In the genomic region with DNA sequence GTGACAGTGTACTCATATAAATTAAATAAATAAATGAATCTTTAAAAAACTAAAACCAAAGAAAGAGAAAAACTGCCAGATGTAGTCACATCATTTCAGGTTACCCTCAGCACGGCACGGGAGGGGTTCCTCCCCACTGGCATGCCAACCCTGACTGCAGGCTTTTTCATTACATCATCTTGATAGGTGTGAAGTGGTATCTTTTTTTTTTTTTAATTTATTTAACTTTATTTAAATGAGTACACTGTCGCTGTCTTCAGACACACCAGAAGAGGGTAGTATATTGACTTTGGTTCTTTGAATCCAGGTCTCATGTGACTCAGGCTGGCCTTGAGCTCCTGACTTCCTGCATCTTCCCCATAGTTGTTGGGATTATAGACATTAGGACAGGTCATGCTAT, we compare ENCODE assay signal across 22 mouse cellular contexts. TPM values are rescaled to one million over a fixed set of nuclear protein-coding genes. Genes with fewer than 3 reads are reported as not detected.
DNase-seq lines count a peak whose midpoint lies in the region; ATAC-seq and TF ChIP-seq lines count a peak whose summit lies in the region.
"Had no signal": no experiment of that assay in that cellular context is flagged by ENCODE, and none has a peak within 500 bp of the region (broad histone marks: within the 10 kb centered on the region; RNA-seq: fewer than 3 reads in every experiment).

No protein-coding gene starts in this region.

- 75% methylated on average over 3 of the region's 3 CpGs for WGBS in bone marrow, adult 2 months
- 75% methylated on average over 3 of the region's 3 CpGs for WGBS in liver, embryonic 15.5 days (ENCODE audit: insufficient replicate concordance)
- 87% methylated on average over 3 of the region's 3 CpGs for WGBS in hindbrain, embryonic 14.5 days

- DNase-seq in ES-E14 (ENCODE audit: low read depth, low spot score) = no peak
- DNase-seq in lung, postnatal 4 days = no peak
- DNase-seq in hindbrain, embryonic 14.5 days (ENCODE audit: low spot score) = no peak
- no peak for DNase-seq in cerebellum, postnatal 25 days
- DNase-seq: adrenal gland, adult 8-10 months; adrenal gland, postnatal 36 days; cerebellum, adult 11 months; cerebellum, adult 8-10 months; cerebellum, postnatal 14 days; forebrain, postnatal 0 days; heart, adult 18-20 months had no signal

- peaks cover 94% of the 10 kb centered on the region for H3K4me1 ChIP-seq in erythroblast, embryonic 14.5 days (ENCODE audit: control insufficient read depth)
- peaks cover 0 to 4% of the 10 kb centered on the region in 2 experiments; a peak in 2 of 4 replicates for H3K4me1 ChIP-seq in ES-E14 (ENCODE audit: control insufficient read depth in 2 of 2, insufficient read depth in 2 of 2, low read length in 2 of 2, poor library complexity in 1 of 2)
- peaks cover 11% of the 10 kb centered on the region for H3K4me1 ChIP-seq in bone marrow, adult 2 months (ENCODE audit: control insufficient read depth, insufficient read depth, low read length)
- peaks cover 96% of the 10 kb centered on the region for H3K4me1 ChIP-seq in liver, embryonic 15.5 days (replicated peaks)
- no peaks in the 10 kb centered on the region for H3K4me1 ChIP-seq in hindbrain, embryonic 14.5 days (replicated peaks; ENCODE audit: control insufficient read depth, insufficient read depth, low read length)
- H3K4me1 ChIP-seq: embryonic facial prominence, embryonic 12.5 days; forebrain, embryonic 13.5 days; heart, embryonic 15.5 days had no signal

- peaks cover 100% of the 10 kb centered on the region for H3K36me3 ChIP-seq in erythroblast, embryonic 14.5 days (ENCODE audit: control insufficient read depth)
- peaks cover 3% of the 10 kb centered on the region; the same call in 1 of the 2 replicates for H3K36me3 ChIP-seq in ES-E14 (ENCODE audit: control insufficient read depth, insufficient read depth, low read length, poor library complexity, severe bottlenecking)
- peaks cover 96% of the 10 kb centered on the region for H3K36me3 ChIP-seq in liver, embryonic 15.5 days (replicated peaks)
- no peaks in the 10 kb centered on the region for H3K36me3 ChIP-seq in hindbrain, embryonic 14.5 days (replicated peaks; ENCODE audit: control insufficient read depth, insufficient read depth)
- H3K36me3 ChIP-seq: embryonic facial prominence, embryonic 12.5 days; heart, embryonic 10.5 days; heart, embryonic 15.5 days had no signal

- no peak for ATAC-seq in erythroblast, adult 5-6 weeks (replicated peaks; ENCODE audit: low FRiP score, poor library complexity, severe bottlenecking)
- no peak for ATAC-seq in liver, embryonic 15.5 days (ENCODE audit: insufficient read depth)
- ATAC-seq in hindbrain, embryonic 14.5 days (ENCODE audit: low FRiP score) = no peak
- ATAC-seq: CD4-positive, CD25-positive, alpha-beta regulatory T cell, adult 4 months; forebrain, embryonic 13.5 days; forebrain, postnatal 0 days; hindbrain, embryonic 16.5 days had no signal

- TF ChIP-seq POLR2A in bone marrow, adult 2 months (IDR thresholded peaks at IDR 0.05; ENCODE audit: borderline replicate concordance, control insufficient read depth, low read depth, low read length) = no peak

- H3K9me3 ChIP-seq in erythroblast, embryonic 14.5 days (ENCODE audit: control insufficient read depth, low read length) = no peaks in the 10 kb centered on the region
- H3K9me3 ChIP-seq in ES-E14 (ENCODE audit: control insufficient read depth, insufficient read depth, low read depth, low read length) = no peaks in the 10 kb centered on the region
- no peaks in the 10 kb centered on the region for H3K9me3 ChIP-seq in liver, embryonic 15.5 days (replicated peaks)
- no peaks in the 10 kb centered on the region for H3K9me3 ChIP-seq in hindbrain, embryonic 14.5 days (ENCODE audit: control insufficient read depth, low read length)
- H3K9me3 ChIP-seq: embryonic facial prominence, embryonic 12.5 days; forebrain, embryonic 13.5 days; heart, embryonic 10.5 days; heart, embryonic 15.5 days had no signal

- no peak overlapping the region for H3K27ac ChIP-seq in ES-E14 (ENCODE audit: insufficient read depth, low read depth, low read length, poor library complexity, severe bottlenecking)
- peak overlapping the region; percentile 23; the same call in 1 of the 2 replicates for H3K27ac ChIP-seq in bone marrow, adult 2 months (ENCODE audit: control insufficient read depth, insufficient read depth, low read depth, low read length, poor library complexity)
- peak overlapping the region; percentile 86 for H3K27ac ChIP-seq in liver, embryonic 15.5 days (replicated peaks)
- no peak overlapping the region for H3K27ac ChIP-seq in hindbrain, embryonic 14.5 days
- H3K27ac ChIP-seq: embryonic facial prominence, embryonic 12.5 days; forebrain, embryonic 13.5 days; heart, embryonic 10.5 days; heart, embryonic 15.5 days had no signal

- no peak overlapping the region; the same call in 1 of the 2 replicates for H3K4me2 ChIP-seq in liver, embryonic 15.5 days
- no peak overlapping the region for H3K4me2 ChIP-seq in hindbrain, embryonic 14.5 days (replicated peaks)
- H3K4me2 ChIP-seq: embryonic facial prominence, embryonic 12.5 days; forebrain, embryonic 13.5 days; heart, embryonic 15.5 days had no signal

- no peak overlapping the region for H3K9ac ChIP-seq in ES-E14 (ENCODE audit: insufficient read depth, low read depth, low read length, poor library complexity, severe bottlenecking)
- H3K9ac ChIP-seq in liver, embryonic 15.5 days = no peak overlapping the region
- H3K9ac ChIP-seq in hindbrain, embryonic 14.5 days = no peak overlapping the region
- H3K9ac ChIP-seq: embryonic facial prominence, embryonic 12.5 days; forebrain, embryonic 13.5 days; forebrain, postnatal 0 days; heart, embryonic 15.5 days had no signal

- TF ChIP-seq CTCF in bone marrow, adult 2 months (IDR thresholded peaks at IDR 0.05; ENCODE audit: control insufficient read depth, insufficient read depth, low read length) = no peak

- H3K4me3 ChIP-seq in erythroblast, embryonic 14.5 days (replicated peaks) = peak overlapping the region; percentile 28
- no peak overlapping the region for H3K4me3 ChIP-seq in ES-E14 (ENCODE audit: insufficient read depth in 1 of 2, low read depth in 1 of 2, low read length in 2 of 2, poor library complexity in 1 of 2, severe bottlenecking in 1 of 2)
- no peak overlapping the region for H3K4me3 ChIP-seq in bone marrow, adult 2 months (replicated peaks; ENCODE audit: control insufficient read depth, low read depth, low read length)
- H3K4me3 ChIP-seq in liver, embryonic 15.5 days (replicated peaks) = 0 out of 2 replicates have a peak overlapping the region, but pooled peaks have one; percentile 35
- no peak overlapping the region for H3K4me3 ChIP-seq in hindbrain, embryonic 14.5 days (replicated peaks; ENCODE audit: low read length)
- H3K4me3 ChIP-seq: embryonic facial prominence, embryonic 12.5 days; forebrain, embryonic 13.5 days; heart, embryonic 10.5 days; heart, embryonic 15.5 days had no signal

- no peaks in the 10 kb centered on the region for H3K27me3 ChIP-seq in erythroblast, embryonic 14.5 days (ENCODE audit: control insufficient read depth)
- no peaks in the 10 kb centered on the region for H3K27me3 ChIP-seq in liver, embryonic 15.5 days
- H3K27me3 ChIP-seq in hindbrain, embryonic 14.5 days (ENCODE audit: control insufficient read depth, insufficient read depth, low read length) = no peaks in the 10 kb centered on the region
- H3K27me3 ChIP-seq: embryonic facial prominence, embryonic 12.5 days; forebrain, embryonic 13.5 days; heart, embryonic 15.5 days had no signal

- in situ Hi-C loops in ES-E14 (cut with MboI; ENCODE audit: low sequenced_read_pairs in 2 of 2, unreplicated experiment in 2 of 2) = no loop called here

RNA-seq across cellular contexts. Expression of a gene that starts 7.5 kb away (rescaled TPM):
- polyA plus RNA-seq in erythroblast, embryonic 14.5 days (2012) = 842 and 917 TPM in 2 replicates
- total RNA-seq in erythroblast, adult 5-6 weeks (2015; ENCODE audit: low replicate concordance) = 379 and 403 TPM in 2 replicates
- 431 and 604 TPM in 2 replicates for total RNA-seq in erythroblast, adult 5-6 weeks (2017; ENCODE audit: low replicate concordance)
- total RNA-seq in ES-E14 (2012; rRNA removed) = 22.0 and 29.6 TPM in 2 replicates
- polyA plus RNA-seq in bone marrow, adult 2 months (2011; ENCODE audit: insufficient read depth, insufficient read length, low replicate concordance, missing spikeins) = 323 and 400 TPM in 2 replicates
- polyA plus RNA-seq in liver, embryonic 15.5 days (2015; fragmentation: Nextera tagmentation; extraction: Ambion mirVana) = 920 and 1,009 TPM in 2 replicates
- 17.7 and 25.4 TPM in 2 replicates for polyA plus RNA-seq in hindbrain, embryonic 14.5 days (2014; fragmentation: Nextera tagmentation; extraction: Ambion mirVana)

RNA-seq across cellular contexts. Expression of a gene that starts 7.8 kb away (rescaled TPM):
- polyA plus RNA-seq in erythroblast, embryonic 14.5 days (2012) = 0.01 and 0.02 TPM in 2 replicates
- 0.42 TPM in 1 of 2 replicates, not detected in the other for total RNA-seq in erythroblast, adult 5-6 weeks (2015; ENCODE audit: low replicate concordance)
- 0.17 and 0.28 TPM in 2 replicates for total RNA-seq in erythroblast, adult 5-6 weeks (2017; ENCODE audit: low replicate concordance)
- total RNA-seq in ES-E14 (2012; rRNA removed) = 9.1 and 18.6 TPM in 2 replicates
- polyA plus RNA-seq in bone marrow, adult 2 months (2011; ENCODE audit: insufficient read depth, insufficient read length, low replicate concordance, missing spikeins) = 0.11 and 0.62 TPM in 2 replicates
- polyA plus RNA-seq in liver, embryonic 15.5 days (2015; fragmentation: Nextera tagmentation; extraction: Ambion mirVana) = 0.06 and 0.09 TPM in 2 replicates
- polyA plus RNA-seq in hindbrain, embryonic 14.5 days (2014; fragmentation: Nextera tagmentation; extraction: Ambion mirVana) = 4.0 and 4.2 TPM in 2 replicates
- total RNA-seq: gastrocnemius, adult 8-10 months had no signal

RNA-seq across cellular contexts. Expression of a gene that starts 18.3 kb away (rescaled TPM):
- 9.6 and 9.9 TPM in 2 replicates for polyA plus RNA-seq in erythroblast, embryonic 14.5 days (2012)
- 31.8 and 57.3 TPM in 2 replicates for total RNA-seq in erythroblast, adult 5-6 weeks (2015; ENCODE audit: low replicate concordance)
- total RNA-seq in erythroblast, adult 5-6 weeks (2017; ENCODE audit: low replicate concordance) = 56.2 and 61.8 TPM in 2 replicates
- total RNA-seq in ES-E14 (2012; rRNA removed) = 5.4 and 6.2 TPM in 2 replicates
- 34.3 and 61.0 TPM in 2 replicates for polyA plus RNA-seq in bone marrow, adult 2 months (2011; ENCODE audit: insufficient read depth, insufficient read length, low replicate concordance, missing spikeins)
- polyA plus RNA-seq in liver, embryonic 15.5 days (2015; fragmentation: Nextera tagmentation; extraction: Ambion mirVana) = 35.6 and 38.9 TPM in 2 replicates
- 8.4 and 9.3 TPM in 2 replicates for polyA plus RNA-seq in hindbrain, embryonic 14.5 days (2014; fragmentation: Nextera tagmentation; extraction: Ambion mirVana)

RNA-seq across cellular contexts. Expression of a gene that starts 31.4 kb away (rescaled TPM):
- polyA plus RNA-seq in erythroblast, embryonic 14.5 days (2012) = 17.9 and 18.5 TPM in 2 replicates
- 26.5 and 34.1 TPM in 2 replicates for total RNA-seq in erythroblast, adult 5-6 weeks (2015; ENCODE audit: low replicate concordance)
- total RNA-seq in erythroblast, adult 5-6 weeks (2017; ENCODE audit: low replicate concordance) = 26.2 and 30.5 TPM in 2 replicates
- total RNA-seq in ES-E14 (2012; rRNA removed) = 13.1 and 25.1 TPM in 2 replicates
- 20.9 and 33.8 TPM in 2 replicates for polyA plus RNA-seq in bone marrow, adult 2 months (2011; ENCODE audit: insufficient read depth, insufficient read length, low replicate concordance, missing spikeins)
- 28.2 and 29.6 TPM in 2 replicates for polyA plus RNA-seq in liver, embryonic 15.5 days (2015; fragmentation: Nextera tagmentation; extraction: Ambion mirVana)
- 7.9 and 8.9 TPM in 2 replicates for polyA plus RNA-seq in hindbrain, embryonic 14.5 days (2014; fragmentation: Nextera tagmentation; extraction: Ambion mirVana)

RNA-seq across cellular contexts. Expression of a gene that starts 43.9 kb away (rescaled TPM):
- polyA plus RNA-seq in erythroblast, embryonic 14.5 days (2012) = 0.41 TPM in 2 replicates
- not detected in 2 replicates for total RNA-seq in erythroblast, adult 5-6 weeks (2015; ENCODE audit: low replicate concordance)
- total RNA-seq in erythroblast, adult 5-6 weeks (2017; ENCODE audit: low replicate concordance) = 0.28 and 0.43 TPM in 2 replicates
- total RNA-seq in ES-E14 (2012; rRNA removed) = 10.0 TPM in 2 replicates
- polyA plus RNA-seq in bone marrow, adult 2 months (2011; ENCODE audit: insufficient read depth, insufficient read length, low replicate concordance, missing spikeins) = 0.79 and 3.4 TPM in 2 replicates
- 0.67 and 0.75 TPM in 2 replicates for polyA plus RNA-seq in liver, embryonic 15.5 days (2015; fragmentation: Nextera tagmentation; extraction: Ambion mirVana)
- polyA plus RNA-seq in hindbrain, embryonic 14.5 days (2014; fragmentation: Nextera tagmentation; extraction: Ambion mirVana) = 0.50 and 0.93 TPM in 2 replicates

Comparison
In these comparisons a context has a peak if more than half of its experiments do, and no peak if none do; other contexts are left out.
1. H3K4me3 ChIP-seq: peak in erythroblast, embryonic 14.5 days (single experiment) and liver, embryonic 15.5 days (single experiment); none in ES-E14 (0 of 2), bone marrow, adult 2 months (single experiment) and hindbrain, embryonic 14.5 days (single experiment).
2. H3K27ac ChIP-seq: peak in bone marrow, adult 2 months (single experiment) and liver, embryonic 15.5 days (single experiment); none in ES-E14 (single experiment) and hindbrain, embryonic 14.5 days (single experiment).
3. RNA of a gene that starts 7.5 kb away (polyA plus RNA-seq): 920 to 1,009 TPM in liver, embryonic 15.5 days, 842 to 917 TPM in erythroblast, embryonic 14.5 days and 323 to 400 TPM in bone marrow, adult 2 months; 17.7 to 25.4 TPM in hindbrain, embryonic 14.5 days; every median in the first group is over 10 times any median in the second.